Mouse (Mus musculus) ES-Bruce4 (cell line): ENCODE results near the gene Sh3bp4.

Experiments
- CTCF ChIP-seq: IDR thresholded peaks from one replicate; pipeline ENCODE4 v1.8.1; 2011; ENCODE audit warnings: low read depth, low read length
- EP300 ChIP-seq: IDR thresholded peaks from 2 replicates; pipeline ENCODE4 v1.6.1; 2011; ENCODE audit warnings: low read depth, low read length; ENCODE audit not compliant: insufficient read depth

DNA sequence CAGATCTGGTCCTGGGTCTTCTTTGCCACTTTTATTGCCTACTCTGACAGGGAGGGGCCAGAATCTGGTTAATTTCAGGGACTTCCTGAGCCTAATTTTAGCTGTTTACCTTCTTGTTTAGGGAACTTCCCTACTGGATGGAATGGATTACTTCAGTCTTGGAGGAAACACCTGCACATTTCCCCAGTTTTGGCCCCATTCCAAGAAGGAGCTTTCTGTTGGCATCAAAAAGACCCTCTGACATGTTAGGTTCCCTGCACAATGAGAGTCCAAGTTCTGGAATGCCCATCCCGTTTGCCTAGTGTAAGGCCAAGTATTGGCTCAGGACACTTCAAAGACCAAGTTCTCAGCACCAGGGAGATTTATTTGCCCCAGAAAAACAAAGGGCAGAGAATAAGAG is 14.0 kb upstream of the Sh3bp4 start:
- TF ChIP-seq CTCF = no peak
- TF ChIP-seq EP300 = no peak
